Mouse (Mus musculus) myocyte (in vitro differentiated cells): ENCODE data around the gene E130116L18Rik.

Experiments
- MAX ChIP-seq: IDR thresholded peaks from one replicate; pipeline ENCODE4 v1.6.1; 2011; ENCODE audit warnings: low read depth, mild to moderate bottlenecking, control low read depth
- MYOG ChIP-seq, 3 experiments: IDR thresholded peaks; one replicate each; pipeline ENCODE4 v1.6.1; 2011; ENCODE audit warnings: control low read depth in 2 of 3, low read depth in 2 of 3, mild to moderate bottlenecking in 2 of 3; ENCODE audit not compliant: insufficient read length in 2 of 3, control insufficient read depth in 1 of 3, insufficient read depth in 1 of 3
- POLR2A ChIP-seq: IDR thresholded peaks from one replicate; pipeline ENCODE4 v1.6.1; 2011; ENCODE audit warnings: low read depth, mild to moderate bottlenecking, control low read depth, moderate library complexity; ENCODE audit not compliant: insufficient read length
- POLR2AphosphoS2 ChIP-seq: IDR thresholded peaks from one replicate; pipeline ENCODE4 v1.6.1; 2011; ENCODE audit warnings: low read depth, control low read depth; ENCODE audit not compliant: insufficient read length
- USF1 ChIP-seq: IDR thresholded peaks from one replicate; pipeline ENCODE4 v1.6.1; 2011; ENCODE audit warnings: low read depth, mild to moderate bottlenecking, control low read depth, moderate library complexity

DNA sequence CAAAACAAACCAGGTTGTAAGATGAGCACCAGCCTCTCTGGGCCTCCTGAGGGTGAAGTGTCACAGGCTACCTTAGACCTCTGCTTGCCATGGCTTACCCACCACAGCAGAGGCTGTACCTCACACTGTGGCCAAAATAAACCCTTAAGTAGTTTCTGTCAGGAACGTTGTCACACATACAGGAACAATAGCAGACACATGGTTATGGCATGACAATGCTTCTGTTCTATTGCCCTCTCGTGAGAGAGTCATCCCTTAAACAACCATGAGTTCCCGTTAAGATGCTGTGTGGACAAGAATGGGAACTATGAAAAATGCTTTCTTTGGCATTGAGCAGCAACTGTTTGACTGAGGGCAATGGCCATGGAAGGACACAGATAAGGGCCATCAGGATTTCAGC is 1.3 kb downstream of the E130116L18Rik start, which contains the start of gene Galnt11:
- TF ChIP-seq USF1, result no peak
- no peak for TF ChIP-seq MAX
- TF ChIP-seq POLR2A, result no peak
- no peak for TF ChIP-seq POLR2AphosphoS2
- no peak for TF ChIP-seq MYOG (IDR thresholded peaks at IDR 0.05; ENCODE audit: control insufficient read depth in 1 of 3, insufficient read depth in 1 of 3, insufficient read length in 2 of 3, low read depth in 2 of 3)
